Mouse (Mus musculus): ENCODE data around the gene Emilin2. TPM values are rescaled to one million over a fixed set of nuclear protein-coding genes. Genes with fewer than 3 reads are reported as not detected.

Gene Emilin2
- total and polyA plus RNA-seq, 3 experiments, result 0.34 to 0.38 TPM; not detected in 1

DNA sequence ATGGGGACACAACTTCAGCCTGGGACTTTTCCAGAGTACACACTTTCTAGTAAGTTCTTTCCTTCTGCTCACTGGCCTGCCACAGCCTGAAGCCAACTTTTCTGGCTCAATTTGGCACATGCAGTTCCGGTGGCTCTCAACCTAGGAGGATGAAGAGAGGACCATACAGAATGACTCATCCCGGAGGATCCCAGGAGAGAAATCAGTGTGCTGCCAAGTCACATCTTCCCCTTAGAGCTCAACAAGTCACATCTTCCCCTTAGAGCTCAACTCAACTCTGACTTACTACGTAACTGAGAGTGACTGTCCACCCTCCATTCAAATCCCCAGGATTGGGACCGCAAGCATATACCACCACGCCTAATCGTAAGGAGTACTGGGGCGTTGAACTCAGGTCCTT, 24.2 kb downstream of the Emilin2 start:
- TF ChIP-seq MEF2A (IDR thresholded peaks at IDR 0.05; ENCODE audit: borderline replicate concordance, low read depth, low read length) (no peak), USF2 (conservative IDR thresholded peaks at IDR 0.05; ENCODE audit: low read depth, low read length) (no peak), E2F4 (IDR thresholded peaks at IDR 0.05; ENCODE audit: insufficient replicate concordance, low read depth, low read length) (no peak), RAD21 (IDR thresholded peaks at IDR 0.05; ENCODE audit: low read depth, low read length) (no peak), EP300 (IDR thresholded peaks at IDR 0.05; ENCODE audit: low read length) (no peak), PAX5 (IDR thresholded peaks at IDR 0.05; ENCODE audit: low read length) (no peak), MXI1 (IDR thresholded peaks at IDR 0.05; ENCODE audit: low read depth, low read length) (no peak), TBP (conservative IDR thresholded peaks at IDR 0.05; ENCODE audit: low read depth, low read length) (no peak), NELFE (IDR thresholded peaks at IDR 0.05; ENCODE audit: low read depth, low read length) (no peak)
- Histone ChIP-seq H3K27ac (ENCODE audit: insufficient read depth, low read depth) (no peak overlapping the region), H3K4me1 (ENCODE audit: control insufficient read depth in 1 of 2, insufficient read depth in 2 of 2) (peaks cover 6 to 10% of the 10 kb centered on the region in 2 experiments; a peak in 3 of 4 replicates), H3K4me3 (replicated peaks in 1 of 3; ENCODE audit: low read depth in 2 of 3, low read length in 2 of 3, poor library complexity in 1 of 3) (no peak overlapping the region), H3K36me3 (replicated peaks in 1 of 2; ENCODE audit: control insufficient read depth in 1 of 2, insufficient read depth in 1 of 2, low read length in 1 of 2) (no peaks in the 10 kb centered on the region), H3K27me3 (replicated peaks) (no peaks in the 10 kb centered on the region), H3K9me3 (replicated peaks; ENCODE audit: low read length) (no peaks in the 10 kb centered on the region), H3K79me2 (replicated peaks; ENCODE audit: control insufficient read depth, extremely low read depth, insufficient read depth, poor library complexity, severe bottlenecking) (no peaks in the 10 kb centered on the region), H3K4me2 (ENCODE audit: insufficient read depth, low read depth, poor library complexity, severe bottlenecking) (no peak overlapping the region), H3K9ac (ENCODE audit: insufficient read depth, low read depth) (no peak overlapping the region)
- DNase-seq (ENCODE audit: extremely low read depth), result no peak
- in situ Hi-C loops (cut with MboI; ENCODE audit: low pct_ligation_motif_present, low pct_unique_long_range_greater_than_20kb, low sequenced_read_pairs) (no loop called here), dilution Hi-C loops (cut with MboI; ENCODE audit: extremely low pct_ligation_motif_present, extremely low pct_unique_long_range_greater_than_20kb, low sequenced_read_pairs) (no loop called here)

DNA sequence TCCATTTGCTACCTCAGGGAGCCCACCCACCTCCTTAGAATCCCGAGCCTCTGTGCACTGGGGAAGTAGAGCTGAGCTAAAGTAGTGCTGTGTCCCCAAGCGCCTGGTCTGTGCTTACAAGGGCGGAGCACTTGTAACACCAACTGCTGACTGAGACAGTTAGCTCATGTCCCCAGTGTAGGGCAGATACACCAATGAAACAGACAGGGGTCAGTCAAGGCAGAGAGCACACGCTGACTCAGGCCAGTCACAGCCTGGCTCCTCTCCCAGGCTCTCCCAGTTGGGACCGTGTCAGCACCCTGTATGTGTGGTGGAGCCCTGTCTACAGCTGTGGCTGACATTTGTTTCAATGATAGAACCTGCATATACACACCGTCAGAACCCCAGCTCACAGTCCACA, 25.8 kb downstream of the Emilin2 start:
- H3K79me2 ChIP-seq (replicated peaks; ENCODE audit: control insufficient read depth, extremely low read depth, insufficient read depth, poor library complexity, severe bottlenecking), result no peaks in the 10 kb centered on the region
- no peak for DNase-seq (ENCODE audit: extremely low read depth)
- no peak overlapping the region for H3K9ac ChIP-seq (ENCODE audit: insufficient read depth, low read depth)
- peaks cover 6 to 12% of the 10 kb centered on the region in 2 experiments; a peak in 3 of 4 replicates for H3K4me1 ChIP-seq (ENCODE audit: control insufficient read depth in 1 of 2, insufficient read depth in 2 of 2)
- no peak overlapping the region for H3K4me3 ChIP-seq (replicated peaks in 1 of 3; ENCODE audit: low read depth in 2 of 3, low read length in 2 of 3, poor library complexity in 1 of 3)
- H3K36me3 ChIP-seq (replicated peaks in 1 of 2; ENCODE audit: control insufficient read depth in 1 of 2, insufficient read depth in 1 of 2, low read length in 1 of 2), result no peaks in the 10 kb centered on the region
- H3K9me3 ChIP-seq (replicated peaks; ENCODE audit: low read length), result no peaks in the 10 kb centered on the region
- in situ Hi-C loops (cut with MboI; ENCODE audit: low pct_ligation_motif_present, low pct_unique_long_range_greater_than_20kb, low sequenced_read_pairs) (no loop called here), dilution Hi-C loops (cut with MboI; ENCODE audit: extremely low pct_ligation_motif_present, extremely low pct_unique_long_range_greater_than_20kb, low sequenced_read_pairs) (no loop called here)
- H3K27ac ChIP-seq (ENCODE audit: insufficient read depth, low read depth), result no peak overlapping the region
- no peak overlapping the region for H3K4me2 ChIP-seq (ENCODE audit: insufficient read depth, low read depth, poor library complexity, severe bottlenecking)
- H3K27me3 ChIP-seq (replicated peaks), result no peaks in the 10 kb centered on the region
- TF ChIP-seq SMC3 (IDR thresholded peaks at IDR 0.05; ENCODE audit: low read depth, low read length) (no peak), IRF4 (IDR thresholded peaks at IDR 0.05; ENCODE audit: low read depth, low read length) (no peak), GABPA (IDR thresholded peaks at IDR 0.05; ENCODE audit: insufficient replicate concordance, low read depth, low read length) (no peak), JUN (IDR thresholded peaks at IDR 0.05; ENCODE audit: insufficient read depth, low read depth, low read length) (no peak)

DNA sequence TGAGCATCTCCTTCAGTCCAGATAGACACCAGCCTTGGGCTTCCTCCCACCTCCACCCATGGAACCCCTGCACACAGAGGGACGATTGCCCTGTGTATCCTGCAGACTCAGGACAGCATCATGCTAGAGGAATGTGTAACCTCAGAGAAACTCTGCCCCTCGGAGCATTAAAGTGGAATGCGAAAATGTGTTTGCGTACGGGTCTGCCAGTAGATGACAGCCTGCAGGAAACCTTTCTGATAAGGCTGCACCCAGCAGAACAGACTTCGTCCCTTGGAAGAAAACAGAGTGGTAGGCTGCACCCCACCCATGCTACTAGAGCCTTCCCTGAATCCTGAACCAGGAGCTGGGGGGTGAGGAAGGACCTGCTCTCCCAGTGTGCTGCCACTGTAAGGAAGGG, 26.9 kb downstream of the Emilin2 start:
- DNase-seq (ENCODE audit: extremely low read depth), result no peak
- Histone ChIP-seq H3K27me3 (replicated peaks) (no peaks in the 10 kb centered on the region), H3K9me3 (replicated peaks; ENCODE audit: low read length) (no peaks in the 10 kb centered on the region), H3K79me2 (replicated peaks; ENCODE audit: control insufficient read depth, extremely low read depth, insufficient read depth, poor library complexity, severe bottlenecking) (no peaks in the 10 kb centered on the region), H3K4me2 (ENCODE audit: insufficient read depth, low read depth, poor library complexity, severe bottlenecking) (no peak overlapping the region), H3K27ac (ENCODE audit: insufficient read depth, low read depth) (no peak overlapping the region), H3K9ac (ENCODE audit: insufficient read depth, low read depth) (no peak overlapping the region), H3K4me3 (replicated peaks in 1 of 3; ENCODE audit: low read depth in 2 of 3, low read length in 2 of 3, poor library complexity in 1 of 3) (no peak overlapping the region), H3K4me1 (ENCODE audit: control insufficient read depth in 1 of 2, insufficient read depth in 2 of 2) (peaks cover 6 to 12% of the 10 kb centered on the region in 2 experiments; a peak in 3 of 4 replicates), H3K36me3 (replicated peaks in 1 of 2; ENCODE audit: control insufficient read depth in 1 of 2, insufficient read depth in 1 of 2, low read length in 1 of 2) (no peaks in the 10 kb centered on the region)
- no peak for TF ChIP-seq USF1 (IDR thresholded peaks at IDR 0.05; ENCODE audit: low read depth, low read length)
- no peak for TF ChIP-seq JUND (conservative IDR thresholded peaks at IDR 0.05; ENCODE audit: low read depth, low read length)
- TF ChIP-seq USF2 (conservative IDR thresholded peaks at IDR 0.05; ENCODE audit: low read depth, low read length), result no peak
- TF ChIP-seq TBP (conservative IDR thresholded peaks at IDR 0.05; ENCODE audit: low read depth, low read length), result no peak
- no peak for TF ChIP-seq MEF2A (IDR thresholded peaks at IDR 0.05; ENCODE audit: borderline replicate concordance, low read depth, low read length)
- TF ChIP-seq TCF12 (IDR thresholded peaks at IDR 0.05; ENCODE audit: low read depth, low read length), result no peak
- no peak for TF ChIP-seq ZMIZ1 (IDR thresholded peaks at IDR 0.05; ENCODE audit: low read depth, low read length)
- no peak for TF ChIP-seq E2F4 (IDR thresholded peaks at IDR 0.05; ENCODE audit: insufficient replicate concordance, low read depth, low read length)
- no peak for TF ChIP-seq NELFE (IDR thresholded peaks at IDR 0.05; ENCODE audit: low read depth, low read length)
- TF ChIP-seq CHD2 (IDR thresholded peaks at IDR 0.05; ENCODE audit: low read length), result no peak
- no peak for TF ChIP-seq PAX5 (IDR thresholded peaks at IDR 0.05; ENCODE audit: low read length)
- no peak for TF ChIP-seq SIN3A (IDR thresholded peaks at IDR 0.05; ENCODE audit: low read length)
- no peak for TF ChIP-seq ZC3H11A (IDR thresholded peaks at IDR 0.05; ENCODE audit: low read depth, low read length)
- TF ChIP-seq EP300 (IDR thresholded peaks at IDR 0.05; ENCODE audit: low read length), result no peak
- TF ChIP-seq HCFC1 (IDR thresholded peaks at IDR 0.05; ENCODE audit: low read depth, low read length), result no peak
- dilution Hi-C loops (cut with MboI; ENCODE audit: extremely low pct_ligation_motif_present, extremely low pct_unique_long_range_greater_than_20kb, low sequenced_read_pairs), result no loop called here
- in situ Hi-C loops (cut with MboI; ENCODE audit: low pct_ligation_motif_present, low pct_unique_long_range_greater_than_20kb, low sequenced_read_pairs), result no loop called here

All from CH12.LX (cell line).